Mouse (Mus musculus): ENCODE data around the gene Tmem104. TPM values are rescaled to one million over a fixed set of nuclear protein-coding genes. Genes with fewer than 3 reads are reported as not detected.

Tmem104 gene
- polyA plus RNA-seq, 1 experiment from 2014 or later: 13.4 TPM

GRCm38 (mm10) chr11:115289885-115290284, 102.6 kb downstream of the Tmem104 start:
- Histone ChIP-seq H3K9me3 (no peaks in the 10 kb centered on the region), H3K4me2 (replicated peaks) (no peak overlapping the region), H3K36me3 (no peaks in the 10 kb centered on the region), H3K4me1 (no peaks in the 10 kb centered on the region), H3K9ac (no peak overlapping the region), H3K27ac (no peak overlapping the region), H3K27me3 (no peaks in the 10 kb centered on the region), H3K4me3 (no peak overlapping the region)
- 77% methylated on average over 8 of the region's 8 CpGs for WGBS
- ATAC-seq (ENCODE audit: insufficient number of reproducible peaks, insufficient read depth, low FRiP score, low TSS enrichment): no peak

DNA sequence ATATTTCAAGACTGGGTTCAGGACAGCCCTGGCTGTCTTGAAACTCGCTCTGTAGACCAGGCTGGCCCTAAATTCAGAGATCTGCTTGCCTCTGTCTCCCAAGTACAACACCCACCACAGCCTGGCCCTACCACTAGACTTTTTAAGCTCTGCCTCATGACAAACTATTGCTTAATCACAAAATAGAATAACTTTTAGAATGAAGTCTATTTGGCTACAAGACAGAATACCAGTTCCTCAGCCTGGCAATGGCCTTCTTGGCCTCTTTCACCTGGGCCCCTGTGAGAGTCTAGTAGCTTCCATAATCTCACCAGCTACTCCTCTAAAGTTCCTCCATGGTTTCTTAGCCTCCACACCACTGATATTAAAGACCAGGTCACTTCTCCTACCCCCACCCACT, 103.0 kb downstream of the Tmem104 start:
- Histone ChIP-seq H3K36me3 (no peaks in the 10 kb centered on the region), H3K4me3 (no peak overlapping the region), H3K27me3 (no peaks in the 10 kb centered on the region), H3K4me1 (no peaks in the 10 kb centered on the region), H3K4me2 (replicated peaks) (no peak overlapping the region), H3K9me3 (no peaks in the 10 kb centered on the region), H3K27ac (no peak overlapping the region), H3K9ac (no peak overlapping the region)
- 90% methylated on average over 1 of the region's 1 CpGs for WGBS
- ATAC-seq (ENCODE audit: insufficient number of reproducible peaks, insufficient read depth, low FRiP score, low TSS enrichment): no peak

GRCm38 (mm10) chr11:115290919-115291318, 103.6 kb downstream of the Tmem104 start:
- peaks cover 5% of the 10 kb centered on the region; the same call in 1 of the 2 replicates for H3K27me3 ChIP-seq
- H3K9ac ChIP-seq: no peak overlapping the region
- no peak for ATAC-seq (ENCODE audit: insufficient number of reproducible peaks, insufficient read depth, low FRiP score, low TSS enrichment)
- WGBS: 80% methylated on average over 6 of the region's 6 CpGs
- H3K27ac ChIP-seq: no peak overlapping the region
- no peak overlapping the region for H3K4me3 ChIP-seq
- no peaks in the 10 kb centered on the region for H3K4me1 ChIP-seq
- H3K36me3 ChIP-seq: no peaks in the 10 kb centered on the region
- H3K4me2 ChIP-seq (replicated peaks): no peak overlapping the region
- H3K9me3 ChIP-seq: no peaks in the 10 kb centered on the region

DNA sequence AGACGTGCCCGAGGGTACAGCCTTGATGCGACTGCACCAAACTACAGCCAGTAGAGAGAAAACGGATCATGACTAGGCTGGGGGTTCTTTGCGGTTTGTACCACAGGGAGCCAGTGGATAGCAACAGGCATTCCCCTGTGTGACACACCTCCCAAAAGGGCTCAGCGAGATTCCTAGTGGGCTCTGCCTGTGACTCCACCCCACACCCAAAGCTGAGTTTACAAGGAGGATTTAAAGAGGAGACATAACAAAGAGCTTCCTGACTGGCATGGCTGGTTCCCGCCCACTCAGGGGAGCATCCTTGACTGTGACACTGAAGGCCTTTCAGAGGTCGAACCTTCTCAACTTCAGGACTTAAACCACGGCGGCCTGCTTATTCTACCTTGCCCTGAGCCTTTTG, 104.2 kb downstream of the Tmem104 start:
- WGBS: 71% methylated on average over 10 of the region's 10 CpGs
- H3K4me1 ChIP-seq: no peaks in the 10 kb centered on the region
- no peaks in the 10 kb centered on the region for H3K36me3 ChIP-seq
- no peak overlapping the region for H3K27ac ChIP-seq
- H3K4me2 ChIP-seq (replicated peaks): no peak overlapping the region
- H3K27me3 ChIP-seq: peaks cover 11% of the 10 kb centered on the region
- ATAC-seq (ENCODE audit: insufficient number of reproducible peaks, insufficient read depth, low FRiP score, low TSS enrichment): no peak
- no peak overlapping the region for H3K9ac ChIP-seq
- H3K9me3 ChIP-seq: no peaks in the 10 kb centered on the region
- no peak overlapping the region for H3K4me3 ChIP-seq

- Histone ChIP-seq H3K36me3 (no peaks in the 10 kb centered on the region), H3K4me2 (replicated peaks) (no peak overlapping the region), H3K27me3 (peaks cover 24% of the 10 kb centered on the region), H3K9me3 (no peaks in the 10 kb centered on the region), H3K9ac (no peak overlapping the region), H3K4me3 (no peak overlapping the region), H3K4me1 (peaks cover 8% of the 10 kb centered on the region; the same call in 1 of the 2 replicates), H3K27ac (no peak overlapping the region)
- no peak for ATAC-seq (ENCODE audit: insufficient number of reproducible peaks, insufficient read depth, low FRiP score, low TSS enrichment)
- 45% methylated on average over 14 of the region's 14 CpGs for WGBS
Measured at GRCm38 (mm10) chr11:115292631-115293375, 105.5 kb downstream of the Tmem104 start.

GRCm38 (mm10) chr11:115295939-115296338, 108.7 kb downstream of the Tmem104 start:
- H3K27ac ChIP-seq: no peak overlapping the region
- peaks cover 8% of the 10 kb centered on the region; the same call in 1 of the 2 replicates for H3K4me1 ChIP-seq
- no peak overlapping the region for H3K9ac ChIP-seq
- H3K4me3 ChIP-seq: no peak overlapping the region
- no peaks in the 10 kb centered on the region for H3K36me3 ChIP-seq
- H3K9me3 ChIP-seq: peaks cover 3% of the 10 kb centered on the region; the same call in 1 of the 2 replicates
- peaks cover 43% of the 10 kb centered on the region for H3K27me3 ChIP-seq
- no peak for ATAC-seq (ENCODE audit: insufficient number of reproducible peaks, insufficient read depth, low FRiP score, low TSS enrichment)
- H3K4me2 ChIP-seq (replicated peaks): no peak overlapping the region
- 90% methylated on average over 11 of the region's 11 CpGs for WGBS

Small RNAs within 50 kb of the gene (microRNA-seq; reads per million reads assigned to microRNA genes)
- gene Gm25837: not detected

Other genes with a start within 250 kb of the Tmem104 start
- not detected in 2 replicates for gene Cd300c, start 218.3 kb upstream of the Tmem104 start, polyA plus RNA-seq (2016; fragmentation: Nextera tagmentation; extraction: Ambion mirVana)
- not detected in 2 replicates for gene Cd300ld, start 197.6 kb upstream of the Tmem104 start, polyA plus RNA-seq (2016; fragmentation: Nextera tagmentation; extraction: Ambion mirVana)
- gene Cd300c2, start 185.6 kb upstream of the Tmem104 start, polyA plus RNA-seq (2016; fragmentation: Nextera tagmentation; extraction: Ambion mirVana): 0.95 and 0.97 TPM in 2 replicates
- not detected in 2 replicates for gene Cd300ld2, start 171.3 kb upstream of the Tmem104 start, polyA plus RNA-seq (2016; fragmentation: Nextera tagmentation; extraction: Ambion mirVana)
- not detected in 2 replicates for gene Cd300ld4, start 160.5 kb upstream of the Tmem104 start, polyA plus RNA-seq (2016; fragmentation: Nextera tagmentation; extraction: Ambion mirVana)
- not detected in 2 replicates for gene Cd300ld5, start 149.7 kb upstream of the Tmem104 start, polyA plus RNA-seq (2016; fragmentation: Nextera tagmentation; extraction: Ambion mirVana)
- not detected in 2 replicates for gene Cd300ld3, start 139.1 kb upstream of the Tmem104 start, polyA plus RNA-seq (2016; fragmentation: Nextera tagmentation; extraction: Ambion mirVana)
- 0.10 TPM in 1 of 2 replicates, not detected in the other for gene Cd300e, start 125.3 kb upstream of the Tmem104 start, polyA plus RNA-seq (2016; fragmentation: Nextera tagmentation; extraction: Ambion mirVana)
- gene Rab37, start 96.1 kb upstream of the Tmem104 start, polyA plus RNA-seq (2016; fragmentation: Nextera tagmentation; extraction: Ambion mirVana): 1.9 and 2.1 TPM in 2 replicates
- gene Cd300lf, start 53.5 kb upstream of the Tmem104 start, polyA plus RNA-seq (2016; fragmentation: Nextera tagmentation; extraction: Ambion mirVana): 0.28 TPM in 1 of 2 replicates, not detected in the other
- gene Slc9a3r1, start 24.1 kb upstream of the Tmem104 start, polyA plus RNA-seq (2016; fragmentation: Nextera tagmentation; extraction: Ambion mirVana): 34.6 and 35.4 TPM in 2 replicates
- 21.8 and 23.7 TPM in 2 replicates for gene Nat9, start 372 bp downstream of the Tmem104 start, polyA plus RNA-seq (2016; fragmentation: Nextera tagmentation; extraction: Ambion mirVana)
- gene Grin2c, start 79.8 kb downstream of the Tmem104 start, polyA plus RNA-seq (2016; fragmentation: Nextera tagmentation; extraction: Ambion mirVana): 0.06 TPM in 1 of 2 replicates, not detected in the other
- 14.6 and 17.3 TPM in 2 replicates for gene Fdxr, start 89.6 kb downstream of the Tmem104 start, polyA plus RNA-seq (2016; fragmentation: Nextera tagmentation; extraction: Ambion mirVana)
- gene Fads6, start 110.2 kb downstream of the Tmem104 start, polyA plus RNA-seq (2016; fragmentation: Nextera tagmentation; extraction: Ambion mirVana): 0.20 and 0.28 TPM in 2 replicates
- gene Otop2, start 119.7 kb downstream of the Tmem104 start, polyA plus RNA-seq (2016; fragmentation: Nextera tagmentation; extraction: Ambion mirVana): 0.19 TPM in 1 of 2 replicates, not detected in the other
- gene Ush1g, start 134.6 kb downstream of the Tmem104 start, polyA plus RNA-seq (2016; fragmentation: Nextera tagmentation; extraction: Ambion mirVana): 0.10 and 0.32 TPM in 2 replicates
- not detected in 2 replicates for gene Otop3, start 147.2 kb downstream of the Tmem104 start, polyA plus RNA-seq (2016; fragmentation: Nextera tagmentation; extraction: Ambion mirVana)
- gene Hid1, start 180.3 kb downstream of the Tmem104 start, polyA plus RNA-seq (2016; fragmentation: Nextera tagmentation; extraction: Ambion mirVana): 7.7 and 7.9 TPM in 2 replicates
- gene Cdr2l, start 194.4 kb downstream of the Tmem104 start, polyA plus RNA-seq (2016; fragmentation: Nextera tagmentation; extraction: Ambion mirVana): 19.7 and 20.6 TPM in 2 replicates
- gene Mrpl58, start 216.3 kb downstream of the Tmem104 start, polyA plus RNA-seq (2016; fragmentation: Nextera tagmentation; extraction: Ambion mirVana): 170 and 181 TPM in 2 replicates
- gene Atp5h, start 232.5 kb downstream of the Tmem104 start, polyA plus RNA-seq (2016; fragmentation: Nextera tagmentation; extraction: Ambion mirVana): 867 and 893 TPM in 2 replicates
- 24.5 and 26.1 TPM in 2 replicates for gene Kctd2, start 232.6 kb downstream of the Tmem104 start, polyA plus RNA-seq (2016; fragmentation: Nextera tagmentation; extraction: Ambion mirVana)